Mouse (Mus musculus): ENCODE results near the gene Wdr60.

GRCm38 (mm10) chr12:116280653-116281364 lies 18.0 kb upstream of the Wdr60 start, which contains the start of gene Esyt2:
- TF ChIP-seq CTCF (IDR thresholded peaks at IDR 0.05; ENCODE audit: borderline replicate concordance, control insufficient read depth, extremely low read depth, insufficient read depth, low read length, poor library complexity) (no peak; the same call in 1 of the 2 replicates), POLR2A (IDR thresholded peaks at IDR 0.05; ENCODE audit: control insufficient read depth, extremely low read depth, insufficient read depth, low read length, poor library complexity) (peak; percentile 100)
